Mouse (Mus musculus): Measurements from ENCODE around the gene Kdsr. TPM values are rescaled to one million over a fixed set of nuclear protein-coding genes. Genes with fewer than 3 reads are reported as not detected.

Kdsr gene
- 10 to 100 TPM; 29.1 TPM for total RNA-seq (2021)
- long read RNA-seq, full-length matches to known transcripts = 17 of 23 reads
- long read RNA-seq, partial matches to known transcripts = 2 of 23 reads
- long read RNA-seq, other reads (novel, unspliced or antisense) = 4 of 23 reads

- peak; percentile 98 for DNase-seq (ENCODE audit: low spot score in 2 of 2)
Measured at GRCm38 (mm10) chr1:106759572-106760435, at the start of gene Kdsr. TSS of gene Kdsr (minus strand) at chr1:106759727.

- no peak for DNase-seq (ENCODE audit: low spot score in 2 of 2)
Measured at GRCm38 (mm10) chr1:106799931-106800330, 40.4 kb upstream of the Kdsr start.

GRCm38 (mm10) chr1:106799406-106799805 is 39.9 kb upstream of the Kdsr start:
- DNase-seq (ENCODE audit: low spot score in 2 of 2) = no peak

- DNase-seq (ENCODE audit: low spot score in 2 of 2) = no peak
Measured at GRCm38 (mm10) chr1:106796987-106797779, 37.7 kb upstream of the Kdsr start.

GRCm38 (mm10) chr1:106796542-106796924 is 37.0 kb upstream of the Kdsr start, which contains the start of gene Vps4b:
TSS of gene Vps4b (minus strand) at chr1:106796728.
- peak; percentile 87 to 95 for DNase-seq (ENCODE audit: low spot score in 2 of 2)

- peak in 1 of 2 experiments; percentile 9 for DNase-seq (ENCODE audit: low spot score in 2 of 2)
Measured at GRCm38 (mm10) chr1:106795634-106796541, 36.4 kb upstream of the Kdsr start.

GRCm38 (mm10) chr1:106774896-106775295 is 15.4 kb upstream of the Kdsr start:
- DNase-seq (ENCODE audit: low spot score in 2 of 2) = no peak

GRCm38 (mm10) chr1:106774092-106774491 is 14.6 kb upstream of the Kdsr start:
- no peak for DNase-seq (ENCODE audit: low spot score in 2 of 2)

- DNase-seq (ENCODE audit: low spot score in 2 of 2) = no peak
Measured at GRCm38 (mm10) chr1:106768773-106769172, 9.2 kb upstream of the Kdsr start.

- peak in 1 of 2 experiments; percentile 24 for DNase-seq (ENCODE audit: low spot score in 2 of 2)
Measured at GRCm38 (mm10) chr1:106765771-106766170, 6.2 kb upstream of the Kdsr start.

GRCm38 (mm10) chr1:106764846-106765245 is 5.3 kb upstream of the Kdsr start:
- DNase-seq (ENCODE audit: low spot score in 2 of 2) = no peak

GRCm38 (mm10) chr1:106764281-106764680 is 4.8 kb upstream of the Kdsr start:
- DNase-seq (ENCODE audit: low spot score in 2 of 2) = no peak

GRCm38 (mm10) chr1:106760750-106761149 is 1.2 kb upstream of the Kdsr start:
- DNase-seq (ENCODE audit: low spot score in 2 of 2) = no peak

GRCm38 (mm10) chr1:106758734-106759571 is 574 bp downstream of the Kdsr start:
- DNase-seq (ENCODE audit: low spot score in 2 of 2) = peak; percentile 8 to 23

- DNase-seq (ENCODE audit: low spot score in 2 of 2) = no peak
Measured at GRCm38 (mm10) chr1:106756633-106757032, 2.9 kb downstream of the Kdsr start.

- no peak for DNase-seq (ENCODE audit: low spot score in 2 of 2)
Measured at GRCm38 (mm10) chr1:106752013-106752412, 7.5 kb downstream of the Kdsr start.

- no peak for DNase-seq (ENCODE audit: low spot score in 2 of 2)
Measured at GRCm38 (mm10) chr1:106750656-106751055, 8.9 kb downstream of the Kdsr start.

GRCm38 (mm10) chr1:106748555-106749315 is 10.8 kb downstream of the Kdsr start:
- DNase-seq (ENCODE audit: low spot score in 2 of 2) = no peak

GRCm38 (mm10) chr1:106742980-106743379 is 16.5 kb downstream of the Kdsr start:
- no peak for DNase-seq (ENCODE audit: low spot score in 2 of 2)

All from layer of hippocampus, adult 18-20 months (tissue).